Mouse (Mus musculus) mouse trophoblast stem cell (cell line): Measurements from ENCODE around the gene Srgn.

Source experiments
- in situ Hi-C, 2 experiments: fragments of 300-500 bp; cut with MseI, MboI; formaldehyde crosslinking; loops; 2 replicates in 1 of 2; 3 replicates in 1 of 2; pipeline ENCODE4 v1.15.1; 2025

Srgn gene

GRCm38 (mm10) chr10:62527351-62527750, at the start of gene Srgn:
TSS of gene Srgn (minus strand) at chr10:62527451.
- in situ Hi-C loops, result no loop called here

GRCm38 (mm10) chr10:62575001-62575400, 47.8 kb upstream of the Srgn start:
- in situ Hi-C loops, result no loop called here

GRCm38 (mm10) chr10:62570126-62570871, 43.0 kb upstream of the Srgn start:
- in situ Hi-C loops, result no loop called here

- in situ Hi-C loops, result no loop called here
These were observed 41.6 kb upstream of the Srgn start for GRCm38 (mm10) chr10:62568861-62569260.

GRCm38 (mm10) chr10:62557736-62558135, 30.5 kb upstream of the Srgn start:
- in situ Hi-C loops, result no loop called here

GRCm38 (mm10) chr10:62556558-62556901, 29.3 kb upstream of the Srgn start:
- in situ Hi-C loops, result no loop called here

GRCm38 (mm10) chr10:62555705-62556557, 28.7 kb upstream of the Srgn start:
- in situ Hi-C loops, result no loop called here

- in situ Hi-C loops, result loop anchor here in 1 of 2 experiments (5.0 kb wide), 1 partner anchor 51 kb away; no protein-coding TSS in a partner anchor
These were observed 26.4 kb upstream of the Srgn start for GRCm38 (mm10) chr10:62553611-62554091.

- in situ Hi-C loops, result loop anchor here in 1 of 2 experiments (5.0 kb wide), 1 partner anchor 49 kb away; no protein-coding TSS in a partner anchor
These were observed 23.6 kb upstream of the Srgn start for GRCm38 (mm10) chr10:62550787-62551300.

GRCm38 (mm10) chr10:62549523-62550166, 22.4 kb upstream of the Srgn start:
- in situ Hi-C loops, result loop anchor here in 1 of 2 experiments (5.0 kb wide), 1 partner anchor 47 kb away; no protein-coding TSS in a partner anchor

GRCm38 (mm10) chr10:62546441-62546840, 19.2 kb upstream of the Srgn start:
- in situ Hi-C loops, result no loop called here

- in situ Hi-C loops, result no loop called here
These were observed 18.5 kb upstream of the Srgn start for GRCm38 (mm10) chr10:62545759-62546158.

- in situ Hi-C loops, result loop anchor here in 1 of 2 experiments (5.0 kb wide), 1 partner anchor 37 kb away; no protein-coding TSS in a partner anchor
These were observed 17.1 kb upstream of the Srgn start for GRCm38 (mm10) chr10:62544316-62544715.

GRCm38 (mm10) chr10:62543399-62543808, 16.2 kb upstream of the Srgn start:
- in situ Hi-C loops, result loop anchor here in 1 of 2 experiments (5.0 kb wide), 1 partner anchor 36 kb away; no protein-coding TSS in a partner anchor

GRCm38 (mm10) chr10:62542928-62543327, 15.7 kb upstream of the Srgn start:
- in situ Hi-C loops, result loop anchor here in 1 of 2 experiments (5.0 kb wide), 1 partner anchor 36 kb away; no protein-coding TSS in a partner anchor

- in situ Hi-C loops, result loop anchor here in 1 of 2 experiments (5.0 kb wide), 1 partner anchor 35 kb away; no protein-coding TSS in a partner anchor
These were observed 15.3 kb upstream of the Srgn start for GRCm38 (mm10) chr10:62542507-62542906.

- in situ Hi-C loops, result loop anchor here in 1 of 2 experiments (5.0 kb wide), 1 partner anchor 34 kb away; no protein-coding TSS in a partner anchor
These were observed 14.2 kb upstream of the Srgn start for GRCm38 (mm10) chr10:62541499-62541898.

- in situ Hi-C loops, result loop anchor here in 1 of 2 experiments (5.0 kb wide), 1 partner anchor 33 kb away; no protein-coding TSS in a partner anchor
These were observed 13.5 kb upstream of the Srgn start for GRCm38 (mm10) chr10:62540800-62541199.

- in situ Hi-C loops, result no loop called here
These were observed 7.3 kb upstream of the Srgn start for GRCm38 (mm10) chr10:62534509-62534908.

GRCm38 (mm10) chr10:62532832-62533231, 5.6 kb upstream of the Srgn start:
- in situ Hi-C loops, result no loop called here

- in situ Hi-C loops, result no loop called here
These were observed 2.9 kb upstream of the Srgn start for GRCm38 (mm10) chr10:62530183-62530582.
